Mouse (Mus musculus) limb, embryonic 13.5 days (tissue): ENCODE data around the gene Mrpl18. TPM values are rescaled to one million over a fixed set of nuclear protein-coding genes. Genes with fewer than 3 reads are reported as not detected.
"Not testable (repeated sequence)": the region's sequence is repeated elsewhere in the genome, so short reads cannot be mapped to it uniquely, and the experiment has no call there.

Experiments used
- ATAC-seq: fragments of 200-750 bp; cut with Nextera tagmentation; 2 replicates; pipeline ENCODE4 v1.8.0; 2017; ENCODE audit warnings: low read depth, moderate number of reproducible peaks, moderate TSS enrichment; ENCODE audit not compliant: low FRiP score
- H3K27ac ChIP-seq: fragments of 300-500 bp; sonication (generic); 2 replicates; pipeline ENCODE4 v1.5.1; 2015; ENCODE audit warnings: inconsistent platforms, mild to moderate bottlenecking, moderate library complexity
- H3K27me3 ChIP-seq: fragments of 300-500 bp; sonication (generic); 2 replicates; pipeline ENCODE4 v1.6.1; 2015; ENCODE audit warnings: mild to moderate bottlenecking, inconsistent platforms
- H3K36me3 ChIP-seq: fragments of 300-500 bp; sonication (generic); 2 replicates; pipeline ENCODE4 v1.6.1; 2015; ENCODE audit warnings: inconsistent platforms, mild to moderate bottlenecking, moderate library complexity
- H3K4me1 ChIP-seq: fragments of 300-500 bp; sonication (generic); 2 replicates; pipeline ENCODE4 v1.6.1; 2015; ENCODE audit warnings: inconsistent platforms
- H3K4me2 ChIP-seq: fragments of 300-500 bp; sonication (generic); replicated peaks from 2 replicates; pipeline ENCODE4 v1.6.1; 2015; ENCODE audit warnings: inconsistent platforms, mild to moderate bottlenecking, moderate library complexity
- H3K4me3 ChIP-seq: fragments of 300-500 bp; sonication (generic); 2 replicates; pipeline ENCODE4 v1.5.1; 2015; ENCODE audit warnings: moderate library complexity, mild to moderate bottlenecking, inconsistent platforms
- H3K9ac ChIP-seq: fragments of 300-500 bp; sonication (generic); 2 replicates; pipeline ENCODE4 v1.6.1; 2015; ENCODE audit warnings: mild to moderate bottlenecking, inconsistent platforms
- H3K9me3 ChIP-seq: fragments of 300-500 bp; sonication (generic); 2 replicates; pipeline ENCODE4 v1.6.1; 2016; ENCODE audit warnings: inconsistent platforms
- WGBS: fragments of 180-500 bp; shearing (Covaris S2); methylation state at CpG from one replicate; pipeline ENCODE4 v1.1.7; 2015; 5-methylcytosine and 5-hydroxymethylcytosine counted together
- polyA plus RNA-seq: library from polyadenylated mRNA; unstranded; fragments of >200 nt; fragmentation: Nextera tagmentation; extraction: Ambion mirVana; gene quantifications from 2 replicates; pipeline ENCODE4 v1.2.1, GENCODE M21; 2015

Mrpl18 gene
- polyA plus RNA-seq, 1 experiment from 2014 or later = 155 TPM

GRCm38 (mm10) chr17:12937412-12937970, 21.3 kb upstream of the Mrpl18 start:
- H3K9ac ChIP-seq = no peak overlapping the region
- H3K4me1 ChIP-seq = peaks cover 9% of the 10 kb centered on the region
- no peak overlapping the region for H3K27ac ChIP-seq
- no peak overlapping the region for H3K4me2 ChIP-seq
- no peaks in the 10 kb centered on the region for H3K9me3 ChIP-seq
- no peak overlapping the region for H3K4me3 ChIP-seq
- 77% methylated on average over 2 of the region's 2 CpGs for WGBS
- ATAC-seq = no peak
- peaks cover 4% of the 10 kb centered on the region for H3K36me3 ChIP-seq
- H3K27me3 ChIP-seq = no peaks in the 10 kb centered on the region

- no peaks in the 10 kb centered on the region for H3K27me3 ChIP-seq
- H3K27ac ChIP-seq = no peak overlapping the region
- no peak overlapping the region for H3K4me3 ChIP-seq
- H3K9me3 ChIP-seq = no peaks in the 10 kb centered on the region
- H3K4me1 ChIP-seq = peaks cover 8% of the 10 kb centered on the region
- ATAC-seq = no peak
- H3K36me3 ChIP-seq = no peaks in the 10 kb centered on the region
- no peak overlapping the region for H3K4me2 ChIP-seq
- WGBS = 50% methylated on average over 4 of the region's 4 CpGs
- H3K9ac ChIP-seq = no peak overlapping the region
Observed at GRCm38 (mm10) chr17:12935719-12936118, 19.6 kb upstream of the Mrpl18 start.

- H3K4me3 ChIP-seq, ATAC-seq, H3K27ac ChIP-seq, H3K4me1 ChIP-seq, H3K9me3 ChIP-seq, H3K27me3 ChIP-seq, H3K4me2 ChIP-seq, H3K9ac ChIP-seq, H3K36me3 ChIP-seq: not testable (repeated sequence)
- WGBS = 87% methylated on average over 5 of the region's 5 CpGs
Observed at GRCm38 (mm10) chr17:12931576-12931975, 15.4 kb upstream of the Mrpl18 start.

GRCm38 (mm10) chr17:12925703-12926180, 9.6 kb upstream of the Mrpl18 start:
- H3K36me3 ChIP-seq = peaks cover 59% of the 10 kb centered on the region
- no peaks in the 10 kb centered on the region for H3K9me3 ChIP-seq
- no peak overlapping the region for H3K4me2 ChIP-seq

GRCm38 (mm10) chr17:12925001-12925400, 8.9 kb upstream of the Mrpl18 start:
- no peaks in the 10 kb centered on the region for H3K4me1 ChIP-seq
- H3K27me3 ChIP-seq = no peaks in the 10 kb centered on the region
- H3K36me3 ChIP-seq = peaks cover 67% of the 10 kb centered on the region
- H3K4me3 ChIP-seq = no peak overlapping the region
- no peak for ATAC-seq
- no peak overlapping the region for H3K9ac ChIP-seq
- no peak overlapping the region for H3K27ac ChIP-seq
- H3K4me2 ChIP-seq = no peak overlapping the region
- 89% methylated on average over 3 of the region's 3 CpGs for WGBS
- no peaks in the 10 kb centered on the region for H3K9me3 ChIP-seq

More at GRCm38 (mm10) chr17:12925703-12926180, 9.6 kb upstream of the Mrpl18 start:
- WGBS = 88% methylated on average over 8 of the region's 8 CpGs
- ATAC-seq = no peak
- no peaks in the 10 kb centered on the region for H3K27me3 ChIP-seq
- H3K4me1 ChIP-seq = no peaks in the 10 kb centered on the region
- no peak overlapping the region for H3K4me3 ChIP-seq
- no peak overlapping the region for H3K27ac ChIP-seq
- no peak overlapping the region for H3K9ac ChIP-seq

- 98% methylated on average over 1 of the region's 1 CpGs for WGBS
- no peak overlapping the region for H3K4me3 ChIP-seq
- H3K27me3 ChIP-seq = no peaks in the 10 kb centered on the region
- no peak for ATAC-seq
- peaks cover 8% of the 10 kb centered on the region for H3K4me1 ChIP-seq
- peaks cover 71% of the 10 kb centered on the region for H3K36me3 ChIP-seq
- H3K9ac ChIP-seq = no peak overlapping the region
- H3K9me3 ChIP-seq = no peaks in the 10 kb centered on the region
- H3K27ac ChIP-seq = no peak overlapping the region
- H3K4me2 ChIP-seq = no peak overlapping the region
Observed at GRCm38 (mm10) chr17:12921073-12921472, 4.9 kb upstream of the Mrpl18 start.

- Histone ChIP-seq H3K27ac (peak overlapping the region; percentile 91), H3K27me3 (no peaks in the 10 kb centered on the region), H3K9ac (peak overlapping the region; percentile 97), H3K36me3 (peaks cover 53% of the 10 kb centered on the region), H3K4me2 (peak overlapping the region; percentile 81), H3K4me1 (peaks cover 15% of the 10 kb centered on the region), H3K4me3 (peak overlapping the region; percentile 75), H3K9me3 (no peaks in the 10 kb centered on the region)
- WGBS = under 1% methylated on average over 39 of the region's 40 CpGs
- peak; percentile 53 for ATAC-seq
Observed at GRCm38 (mm10) chr17:12916588-12917380, 639 bp upstream of the Mrpl18 start.

GRCm38 (mm10) chr17:12915488-12915880, 661 bp downstream of the Mrpl18 start, which contains the start of gene Tcp1:
Gene Tcp1, plus strand, starts transcription at chr17:12915701.
- H3K27me3 ChIP-seq = no peaks in the 10 kb centered on the region
- peaks cover 15% of the 10 kb centered on the region for H3K4me1 ChIP-seq
- ATAC-seq = no peak
- H3K27ac ChIP-seq = peak within 1 kb of the TSS; percentile 91
- H3K9me3 ChIP-seq = no peaks in the 10 kb centered on the region
- H3K4me3 ChIP-seq = peak within 1 kb of the TSS; percentile 75
- WGBS = 1% methylated on average over 18 of the region's 18 CpGs
- peak within 1 kb of the TSS; percentile 97 for H3K9ac ChIP-seq
- H3K36me3 ChIP-seq = peaks cover 53% of the 10 kb centered on the region
- peak within 1 kb of the TSS; percentile 93 for H3K4me2 ChIP-seq

- WGBS = 90% methylated on average over 8 of the region's 8 CpGs
- H3K9ac ChIP-seq = no peak overlapping the region
- H3K4me1 ChIP-seq = peaks cover 7% of the 10 kb centered on the region
- H3K4me3 ChIP-seq = no peak overlapping the region
- no peaks in the 10 kb centered on the region for H3K9me3 ChIP-seq
- no peak for ATAC-seq
- peaks cover 44% of the 10 kb centered on the region for H3K36me3 ChIP-seq
- H3K27me3 ChIP-seq = no peaks in the 10 kb centered on the region
- H3K27ac ChIP-seq = no peak overlapping the region
- H3K4me2 ChIP-seq = no peak overlapping the region
Observed at GRCm38 (mm10) chr17:12910391-12910790, 5.8 kb downstream of the Mrpl18 start.

GRCm38 (mm10) chr17:12909361-12910280, 6.5 kb downstream of the Mrpl18 start, which contains the start of gene Pnldc1:
Gene Pnldc1, minus strand, starts transcription at chr17:12910230.
- no peak within 1 kb of the TSS for H3K4me3 ChIP-seq
- no peaks in the 10 kb centered on the region for H3K27me3 ChIP-seq
- ATAC-seq = no peak
- 81% methylated on average over 35 of the region's 35 CpGs for WGBS
- no peaks in the 10 kb centered on the region for H3K9me3 ChIP-seq
- no peak within 1 kb of the TSS for H3K4me2 ChIP-seq
- H3K36me3 ChIP-seq = peaks cover 51% of the 10 kb centered on the region
- H3K9ac ChIP-seq = no peak within 1 kb of the TSS
- no peaks in the 10 kb centered on the region for H3K4me1 ChIP-seq
- no peak within 1 kb of the TSS for H3K27ac ChIP-seq

GRCm38 (mm10) chr17:12906436-12906835, 9.7 kb downstream of the Mrpl18 start:
- Histone ChIP-seq H3K4me1 (peaks cover 12% of the 10 kb centered on the region), H3K27ac (no peak overlapping the region), H3K27me3 (no peaks in the 10 kb centered on the region), H3K4me3 (no peak overlapping the region), H3K4me2 (no peak overlapping the region), H3K9ac (no peak overlapping the region), H3K36me3 (peaks cover 33% of the 10 kb centered on the region), H3K9me3 (no peaks in the 10 kb centered on the region)
- no peak for ATAC-seq
- WGBS = 92% methylated on average over 9 of the region's 9 CpGs

GRCm38 (mm10) chr17:12905810-12906209, 10.3 kb downstream of the Mrpl18 start:
- Histone ChIP-seq H3K4me3 (no peak overlapping the region), H3K36me3 (peaks cover 31% of the 10 kb centered on the region), H3K4me1 (peaks cover 12% of the 10 kb centered on the region), H3K4me2 (no peak overlapping the region), H3K27ac (no peak overlapping the region), H3K27me3 (no peaks in the 10 kb centered on the region), H3K9ac (no peak overlapping the region), H3K9me3 (no peaks in the 10 kb centered on the region)
- no peak for ATAC-seq
- WGBS = 85% methylated on average over 4 of the region's 4 CpGs
